Mouse (Mus musculus) MEL (cell line): ENCODE data around the gene Tspan4. TPM values are rescaled to one million over a fixed set of nuclear protein-coding genes. Genes with fewer than 3 reads are reported as not detected.
A peak's percentile ranks its signal among the peaks of the same experiment; 100 is the strongest.

ENCODE experiments used
- DNase-seq: peaks from one replicate; pipeline ENCODE4 v3.0.0; 2011; ENCODE audit warnings: low read depth, low spot score
- H3K27ac ChIP-seq: 2 replicates; pipeline ENCODE4 v1.5.1; 2012; ENCODE audit warnings: low read depth, mild to moderate bottlenecking, control low read depth, low read length, moderate library complexity; ENCODE audit not compliant: control insufficient read depth
- H3K27me3 ChIP-seq, 2 experiments: fragments of 150-350 bp in 1 of 2; sonication (generic) in 1 of 2; 2 replicates each; pipeline ENCODE4 v1.6.1; 2012; ENCODE audit warnings: low read length in 2 of 2, mild to moderate bottlenecking in 2 of 2, improper control_type of control experiment in 1 of 2, moderate library complexity in 1 of 2; ENCODE audit not compliant: insufficient read depth in 2 of 2, control insufficient read depth in 1 of 2
- H3K36me3 ChIP-seq, 2 experiments: 2 replicates each; pipeline ENCODE4 v1.6.1; 2012 to 2014; ENCODE audit warnings: low read length in 2 of 2, improper control_type of control experiment in 1 of 2, inconsistent platforms in 1 of 2, mild to moderate bottlenecking in 1 of 2; ENCODE audit not compliant: insufficient read depth in 2 of 2, control insufficient read depth in 1 of 2
- H3K4me1 ChIP-seq, 2 experiments: fragments of 150-350 bp in 1 of 2; sonication (generic) in 1 of 2; 2 replicates each; pipeline ENCODE4 v1.6.1; 2012; ENCODE audit warnings: low read length in 2 of 2, improper control_type of control experiment in 1 of 2, mild to moderate bottlenecking in 1 of 2; ENCODE audit not compliant: insufficient read depth in 2 of 2, control insufficient read depth in 1 of 2
- H3K4me3 ChIP-seq, 2 experiments: fragments of 150-350 bp in 1 of 2; sonication (generic) in 1 of 2; 2 replicates each; pipeline ENCODE4 v1.5.1; 2012; ENCODE audit warnings: low read depth in 2 of 2, low read length in 2 of 2, mild to moderate bottlenecking in 2 of 2, moderate library complexity in 2 of 2, control low read depth in 1 of 2, improper control_type of control experiment in 1 of 2; ENCODE audit not compliant: control insufficient read depth in 1 of 2, insufficient read depth in 1 of 2
- H3K79me2 ChIP-seq: 2 replicates; pipeline ENCODE4 v1.6.1; 2012; ENCODE audit warnings: mild to moderate bottlenecking, low read length, moderate library complexity; ENCODE audit not compliant: control insufficient read depth, poor library complexity, insufficient read depth
- H3K9ac ChIP-seq: 2 replicates; pipeline ENCODE4 v1.6.1; 2012; ENCODE audit warnings: low read depth, mild to moderate bottlenecking, control low read depth, low read length, moderate library complexity; ENCODE audit not compliant: control insufficient read depth, poor library complexity, severe bottlenecking
- H3K9me3 ChIP-seq: fragments of 150-350 bp; sonication (generic); replicated peaks from 2 replicates; pipeline ENCODE4 v1.6.1; 2012; ENCODE audit warnings: mild to moderate bottlenecking, low read length, improper control_type of control experiment, moderate library complexity; ENCODE audit not compliant: insufficient read depth
- CTCF ChIP-seq, 3 experiments: IDR thresholded peaks in 2 of 3; conservative IDR thresholded peaks in 1 of 3; 2 replicates each; pipeline ENCODE4 v1.5.1; 2011 to 2012; ENCODE audit warnings: low read length in 3 of 3, low read depth in 2 of 3, mild to moderate bottlenecking in 2 of 3, improper control_type of control experiment in 1 of 3, inconsistent platforms in 1 of 3, mixed read lengths in 1 of 3, moderate library complexity in 1 of 3; ENCODE audit not compliant: control insufficient read depth in 1 of 3, insufficient read depth in 1 of 3, poor library complexity in 1 of 3, severe bottlenecking in 1 of 3
- EP300 ChIP-seq, 2 experiments: IDR thresholded peaks; 2 replicates each; pipeline ENCODE4 v1.6.1; 2011; ENCODE audit warnings: improper control_type of control experiment in 2 of 2, low read length in 2 of 2, low read depth in 1 of 2, mild to moderate bottlenecking in 1 of 2
- ETS1 ChIP-seq: IDR thresholded peaks from 2 replicates; pipeline ENCODE4 v1.6.1; 2012; ENCODE audit warnings: low read depth, mild to moderate bottlenecking, inconsistent platforms, low read length, improper control_type of control experiment, moderate library complexity
- GABPA ChIP-seq: IDR thresholded peaks from 2 replicates; pipeline ENCODE4 v1.6.1; 2012; ENCODE audit warnings: low read depth, mild to moderate bottlenecking, inconsistent platforms, low read length, improper control_type of control experiment, moderate library complexity
- JUND ChIP-seq: IDR thresholded peaks from 2 replicates; pipeline ENCODE4 v1.6.1; 2011; ENCODE audit warnings: low read depth, mild to moderate bottlenecking, improper control_type of control experiment, low read length
- MEF2A ChIP-seq: IDR thresholded peaks from 2 replicates; pipeline ENCODE4 v1.6.1; 2014; ENCODE audit warnings: low read depth, mild to moderate bottlenecking, inconsistent platforms, low read length, improper control_type of control experiment; ENCODE audit not compliant: poor library complexity, insufficient replicate concordance, severe bottlenecking; ENCODE audit errors: extremely low read depth
- MYB ChIP-seq: IDR thresholded peaks from 2 replicates; pipeline ENCODE4 v1.6.1; 2011; ENCODE audit warnings: mild to moderate bottlenecking, low read depth, low read length, improper control_type of control experiment
- MYC ChIP-seq: IDR thresholded peaks from 2 replicates; pipeline ENCODE4 v1.6.1; 2011; ENCODE audit warnings: low read depth, mild to moderate bottlenecking, low read length, improper control_type of control experiment, moderate library complexity
- POLR2A ChIP-seq, 2 experiments: IDR thresholded peaks; 2 replicates each; pipeline ENCODE4 v1.6.1; 2011 to 2012; ENCODE audit warnings: low read length in 2 of 2, mild to moderate bottlenecking in 2 of 2, control low read depth in 1 of 2, improper control_type of control experiment in 1 of 2, low read depth in 1 of 2, moderate library complexity in 1 of 2; ENCODE audit not compliant: control insufficient read depth in 1 of 2, insufficient read depth in 1 of 2, poor library complexity in 1 of 2
- TBP ChIP-seq: IDR thresholded peaks from 2 replicates; pipeline ENCODE4 v1.8.0; 2011; ENCODE audit warnings: low read depth, low read length, improper control_type of control experiment
- UBTF ChIP-seq: IDR thresholded peaks from 2 replicates; pipeline ENCODE4 v1.6.1; 2012; ENCODE audit warnings: low read depth, mild to moderate bottlenecking, inconsistent platforms, low read length, improper control_type of control experiment, moderate library complexity, borderline replicate concordance; ENCODE audit not compliant: insufficient read depth
- ZKSCAN1 ChIP-seq: IDR thresholded peaks from 2 replicates; pipeline ENCODE4 v1.6.1; 2012; ENCODE audit warnings: low read depth, mild to moderate bottlenecking, inconsistent platforms, low read length, improper control_type of control experiment, moderate library complexity
- ZMIZ1 ChIP-seq: IDR thresholded peaks from 2 replicates; pipeline ENCODE4 v1.6.1; 2012; ENCODE audit warnings: low read depth, mild to moderate bottlenecking, inconsistent platforms, low read length, improper control_type of control experiment, moderate library complexity
- polyA plus RNA-seq, 2 experiments: library from polyadenylated mRNA; stranded (reverse) in 1 of 2; unstranded in 1 of 2; fragments of >175 nt in 1 of 2; fragments of >200 nt in 1 of 2; gene quantifications; 2 replicates each; pipeline versions ENCODE4 v1.2.1 to v1.2.4; 2012; ENCODE audit warnings: low replicate concordance in 2 of 2, low read depth in 1 of 2; ENCODE audit not compliant: insufficient read length in 2 of 2, insufficient read depth in 1 of 2, missing spikeins in 1 of 2
- total RNA-seq: library from RNA; depleted of rRNA; stranded (reverse); fragments of 300-350 nt; gene quantifications from 2 replicates; pipeline ENCODE4 v1.2.3, GENCODE M21; 2012

The Tspan4 gene
- total and polyA plus RNA-seq, 3 experiments = 97.9 to 110 TPM; not detected in 1

- Histone ChIP-seq H3K36me3 (peaks cover 0 to 8% of the 10 kb centered on the region in 2 experiments; a peak in 2 of 4 replicates), H3K27me3 (no peaks in the 10 kb centered on the region), H3K27ac (no peak overlapping the region), H3K9me3 (no peaks in the 10 kb centered on the region), H3K9ac (peak overlapping the region; percentile 45), H3K4me1 (peaks cover 5 to 25% of the 10 kb centered on the region in 2 experiments)
- DNase-seq = peak; percentile 45
- no peak for TF ChIP-seq MEF2A
- TF ChIP-seq CTCF (IDR thresholded peaks at IDR 0.05 in 2 of 3, conservative IDR thresholded peaks at IDR 0.05 in 1 of 3; ENCODE audit: control insufficient read depth in 1 of 3, insufficient read depth in 1 of 3, low read depth in 2 of 3, low read length in 3 of 3, poor library complexity in 1 of 3, severe bottlenecking in 1 of 3) = no peak
- TF ChIP-seq JUND = no peak
- TF ChIP-seq TBP = no peak
- TF ChIP-seq ZKSCAN1 = no peak
- no peak for TF ChIP-seq ZMIZ1
- TF ChIP-seq MYC = no peak
- no peak for TF ChIP-seq GABPA
- no peak for TF ChIP-seq MYB
- TF ChIP-seq, all 39 proteins: peak for 0
- H3K4me3 ChIP-seq = peak overlapping the region; percentile 25 to 29; a peak in 2 of 4 replicates
- H3K79me2 ChIP-seq = peaks cover 6% of the 10 kb centered on the region
These were observed 10.3 kb upstream of the Tspan4 start for GRCm38 (mm10) chr7:141464603-141465201.

DNA sequence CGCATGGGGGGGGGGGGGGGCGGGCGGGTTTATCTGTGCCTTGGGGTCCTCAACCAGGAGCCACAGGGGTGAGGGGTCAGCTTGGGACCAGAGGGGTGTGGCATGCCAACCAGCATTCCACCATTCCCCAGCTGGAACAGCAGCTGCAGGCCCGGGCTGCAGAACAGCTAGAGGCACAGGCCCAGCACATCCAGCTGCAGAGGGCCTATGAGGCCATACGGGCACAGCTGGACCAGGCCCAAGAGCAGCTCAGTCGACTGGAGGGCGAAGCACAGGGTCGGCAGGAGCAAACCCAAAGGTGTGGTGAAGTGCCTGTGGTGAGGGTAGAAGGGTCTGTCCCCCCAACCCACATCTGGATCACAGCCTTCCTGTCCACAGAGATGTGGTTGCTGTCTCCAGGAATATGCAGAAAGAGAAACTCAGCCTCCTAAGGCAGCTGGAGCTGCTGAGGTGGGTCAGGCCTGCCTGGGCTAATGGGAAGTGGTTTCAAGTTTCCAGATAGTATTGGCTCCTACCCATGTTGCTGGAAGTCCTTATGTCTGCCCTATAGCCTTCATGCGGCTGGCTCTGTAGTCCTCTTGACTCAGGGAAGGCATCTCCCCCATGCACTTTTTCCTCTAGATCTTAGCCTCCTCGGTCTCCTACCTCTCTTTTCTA, 9.5 kb upstream of the Tspan4 start:
- DNase-seq = peak; percentile 68
- peak in 1 of 2 experiments; percentile 25; a peak in 1 of 4 replicates for TF ChIP-seq EP300 (IDR thresholded peaks at IDR 0.05; ENCODE audit: low read depth in 1 of 2, low read length in 2 of 2)
- no peak for TF ChIP-seq ETS1
- no peak for TF ChIP-seq MYB
- no peak for TF ChIP-seq POLR2A (IDR thresholded peaks at IDR 0.05; ENCODE audit: control insufficient read depth in 1 of 2, insufficient read depth in 1 of 2, low read depth in 1 of 2, low read length in 2 of 2, poor library complexity in 1 of 2)
- TF ChIP-seq UBTF = no peak
- peaks cover 9% of the 10 kb centered on the region for H3K79me2 ChIP-seq
- H3K9me3 ChIP-seq = no peaks in the 10 kb centered on the region
- peaks cover 5 to 25% of the 10 kb centered on the region in 2 experiments for H3K4me1 ChIP-seq
- H3K36me3 ChIP-seq = peaks cover 0 to 9% of the 10 kb centered on the region in 2 experiments; a peak in 2 of 4 replicates
- H3K27ac ChIP-seq = no peak overlapping the region
- H3K27me3 ChIP-seq = no peaks in the 10 kb centered on the region
- H3K4me3 ChIP-seq = 0 out of 4 replicates have a peak overlapping the region, but pooled peaks of 1 of the 2 experiments have one; percentile 13
- H3K9ac ChIP-seq = no peak overlapping the region
